Mouse (Mus musculus): ENCODE results near the gene Irf3.

Irf3 gene

GRCm38 (mm10) chr7:44974383-44975116 lies 22.9 kb upstream of the Irf3 start, which contains the start of gene Cpt1c:
TSS of gene Cpt1c (minus strand) at chr7:44974851.
- DNase-seq (ENCODE audit: low read depth): peak; percentile 86

GRCm38 (mm10) chr7:44975117-44975419 lies 22.4 kb upstream of the Irf3 start:
- DNase-seq (ENCODE audit: low read depth): no peak

DNA sequence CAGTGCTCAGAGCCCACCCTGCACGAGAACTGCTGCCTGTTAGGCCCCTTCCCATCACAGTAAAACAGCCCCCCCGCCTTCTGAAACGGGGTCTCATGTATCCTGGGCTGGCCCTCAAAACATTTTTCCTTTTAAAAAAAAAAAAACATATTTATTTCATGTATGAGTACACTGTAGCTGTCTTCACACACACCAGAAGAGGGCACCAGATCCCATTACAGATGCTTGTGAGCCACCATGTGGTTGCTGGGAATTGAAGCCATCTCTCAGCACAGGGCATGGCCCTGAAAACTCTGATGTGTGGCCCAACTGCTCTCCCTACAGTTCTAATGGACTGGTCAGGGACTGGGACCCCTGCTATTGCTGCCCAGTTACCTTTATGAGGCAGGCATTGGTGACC lies 19.1 kb upstream of the Irf3 start:
- no peak for DNase-seq (ENCODE audit: low read depth)

- DNase-seq (ENCODE audit: low read depth): no peak
These were observed 15.9 kb upstream of the Irf3 start for GRCm38 (mm10) chr7:44981539-44981938.

GRCm38 (mm10) chr7:44983085-44983484 lies 14.4 kb upstream of the Irf3 start:
- DNase-seq (ENCODE audit: low read depth): peak; percentile 92

GRCm38 (mm10) chr7:44983944-44984832 lies 13.3 kb upstream of the Irf3 start:
- no peak for DNase-seq (ENCODE audit: low read depth)

GRCm38 (mm10) chr7:44984833-44985164 lies 12.6 kb upstream of the Irf3 start:
- DNase-seq (ENCODE audit: low read depth): no peak

DNA sequence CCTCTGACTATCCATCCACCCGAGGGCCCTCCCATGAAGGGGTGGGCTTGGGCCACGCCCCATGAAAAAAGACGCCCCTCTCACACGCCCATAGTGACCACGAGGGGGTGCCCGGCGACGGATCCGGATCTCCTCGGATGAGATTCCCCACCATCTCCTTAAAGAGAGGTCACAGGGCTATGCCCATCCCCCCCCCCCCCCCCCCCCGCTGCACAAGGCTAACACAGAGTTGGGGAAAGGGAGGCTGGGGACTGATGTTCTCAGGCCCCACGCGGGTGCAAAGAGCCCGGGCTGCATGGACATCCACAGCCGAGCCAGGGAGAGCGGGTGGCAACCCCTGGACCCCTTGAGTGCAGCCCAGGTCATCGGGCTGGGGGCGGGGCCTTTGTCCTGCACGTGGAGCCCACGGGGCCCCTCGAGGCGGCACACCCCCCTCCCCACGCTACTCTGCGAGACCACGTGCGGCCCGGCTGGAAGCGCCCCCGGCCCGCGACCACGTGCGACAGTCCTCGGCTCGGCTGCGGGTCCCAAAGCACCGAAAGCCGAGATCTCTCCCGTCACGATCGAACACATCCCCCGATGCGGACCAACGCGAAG lies 11.8 kb upstream of the Irf3 start:
- DNase-seq (ENCODE audit: low read depth): peak; percentile 84

DNA sequence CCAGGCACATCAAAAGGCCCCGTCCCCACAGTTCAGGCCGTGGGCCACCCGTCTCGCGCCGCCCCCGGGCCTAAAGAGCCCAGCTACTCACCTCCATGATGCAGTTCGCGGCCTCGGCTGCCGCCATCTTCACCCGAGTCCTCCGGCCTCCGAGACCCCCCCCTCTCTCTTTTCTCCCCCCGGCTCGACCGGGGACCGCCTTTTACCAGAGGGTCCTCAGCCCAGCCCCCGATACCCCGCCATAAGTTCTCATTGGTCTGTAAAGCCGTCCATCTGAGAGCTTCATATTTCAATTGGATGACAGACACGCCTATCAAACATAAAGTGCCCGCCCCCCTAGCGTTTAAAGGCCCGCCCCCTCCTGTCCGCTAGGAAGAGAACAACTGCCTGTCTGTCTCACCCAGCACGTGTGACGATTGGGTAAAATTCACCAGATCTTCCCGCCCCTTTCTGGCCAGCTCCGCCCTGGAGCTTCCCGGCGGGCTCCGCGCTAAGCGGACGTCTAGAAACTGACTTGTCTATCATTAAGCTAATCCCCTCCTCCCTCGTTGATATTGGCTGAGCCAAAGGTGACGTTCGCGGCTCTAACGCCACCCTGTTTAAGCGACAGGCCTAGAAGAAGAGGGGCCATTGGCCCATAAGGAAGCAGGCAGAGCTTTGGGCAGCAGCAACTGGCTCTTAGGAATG lies 11.1 kb upstream of the Irf3 start, which contains the start of gene Prmt1:
Gene Prmt1, minus strand, starts transcription at position 377 of the 687 bp plus-strand sequence.
- DNase-seq (ENCODE audit: low read depth): peak; percentile 99

GRCm38 (mm10) chr7:44986879-44987718 lies 10.3 kb upstream of the Irf3 start:
- DNase-seq (ENCODE audit: low read depth): no peak

GRCm38 (mm10) chr7:44996672-44997071 lies 776 bp upstream of the Irf3 start:
- no peak for DNase-seq (ENCODE audit: low read depth)

DNA sequence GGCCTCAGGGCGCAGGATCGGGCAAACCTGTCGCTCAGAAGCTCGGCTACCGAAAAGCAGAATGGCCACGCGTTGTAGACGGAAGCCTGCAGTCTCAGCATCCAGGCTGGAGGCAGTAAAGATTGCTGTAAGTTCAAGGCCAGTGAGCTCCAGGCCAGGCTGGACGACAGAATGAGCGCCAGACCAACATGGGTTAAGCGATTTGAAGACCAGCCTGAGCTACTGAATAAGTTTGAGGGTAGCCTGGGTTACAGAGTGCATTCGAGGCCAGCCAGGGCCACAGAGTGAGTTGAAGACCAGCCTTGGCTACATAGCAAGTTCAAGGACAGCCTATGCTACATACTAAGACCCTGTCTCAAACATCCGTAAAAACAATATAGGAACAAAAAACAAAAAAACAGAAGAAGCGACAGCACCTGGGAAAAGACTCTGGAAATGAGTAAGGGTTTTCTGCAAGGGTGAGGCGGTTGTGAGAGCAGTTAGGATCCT lies 536 bp downstream of the Irf3 start:
- no peak for DNase-seq (ENCODE audit: low read depth)

GRCm38 (mm10) chr7:44998501-44998955 lies 1.1 kb downstream of the Irf3 start, which contains the start of gene Bcl2l12:
TSS of gene Bcl2l12 (minus strand) at chr7:44998712.
- DNase-seq (ENCODE audit: low read depth): peak; percentile 78

- DNase-seq (ENCODE audit: low read depth): no peak
These were observed 2.3 kb downstream of the Irf3 start for GRCm38 (mm10) chr7:44999753-45000152.

- DNase-seq (ENCODE audit: low read depth): peak; percentile 16
These were observed 3.2 kb downstream of the Irf3 start for GRCm38 (mm10) chr7:45000539-45001114.

GRCm38 (mm10) chr7:45002440-45002839 lies 5.0 kb downstream of the Irf3 start:
- no peak for DNase-seq (ENCODE audit: low read depth)

- DNase-seq (ENCODE audit: low read depth): no peak
These were observed 7.1 kb downstream of the Irf3 start for GRCm38 (mm10) chr7:45004546-45004945.

DNA sequence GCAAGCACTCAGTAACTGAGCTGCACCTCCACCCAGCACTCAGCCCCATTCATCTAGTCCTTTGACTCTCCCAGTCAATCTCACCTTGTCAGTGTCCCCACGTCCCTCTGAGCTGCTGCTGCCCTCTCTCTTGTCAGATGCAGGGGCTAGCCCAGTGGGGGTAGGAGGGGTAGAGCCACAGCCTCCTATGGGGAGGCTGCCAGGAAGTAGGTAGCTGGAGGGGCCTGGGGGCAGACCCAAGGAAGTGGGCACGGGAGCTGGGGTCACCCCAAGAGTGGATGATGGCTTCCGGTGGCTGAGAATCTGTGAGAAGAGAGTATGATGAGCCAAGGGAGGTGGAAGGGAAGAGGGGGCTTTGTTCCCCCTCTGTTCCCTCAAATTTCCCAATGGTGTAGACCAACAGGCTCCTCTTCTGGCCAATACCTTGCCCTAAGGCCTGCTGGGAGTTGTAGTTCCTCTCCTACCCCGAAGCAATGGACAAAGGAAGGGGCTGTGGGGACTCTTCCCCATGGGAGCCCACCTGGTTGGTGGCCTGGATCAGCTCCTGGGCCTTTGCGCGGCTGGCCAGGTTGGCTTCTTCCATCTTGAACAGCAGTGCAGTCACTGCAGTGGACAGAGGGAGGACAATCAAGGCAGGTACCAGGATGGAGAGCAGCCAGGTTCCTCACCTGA lies 8.0 kb downstream of the Irf3 start:
- DNase-seq (ENCODE audit: low read depth): no peak

DNA sequence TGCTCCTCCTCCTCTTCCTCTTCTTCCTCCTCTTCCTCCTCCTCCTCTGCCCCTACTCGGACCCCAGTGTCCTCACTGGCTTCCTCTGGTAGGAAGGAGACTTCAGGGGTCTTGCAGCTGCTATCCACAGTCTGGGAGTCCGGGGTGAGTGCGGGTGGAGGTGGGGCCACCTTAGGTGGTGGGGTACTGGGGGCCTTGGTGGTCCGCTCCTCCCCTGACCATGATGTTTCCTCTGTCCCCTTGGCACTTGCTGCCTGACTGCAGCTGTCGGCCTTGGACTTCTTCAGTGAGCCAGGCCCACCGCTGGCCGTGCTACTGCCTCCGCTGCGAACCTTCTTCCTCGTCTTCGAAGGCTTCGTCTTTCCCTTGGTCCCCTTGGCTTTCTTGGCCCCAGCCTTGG lies 9.1 kb downstream of the Irf3 start:
- no peak for DNase-seq (ENCODE audit: low read depth)

GRCm38 (mm10) chr7:45007141-45007540 lies 9.7 kb downstream of the Irf3 start:
- DNase-seq (ENCODE audit: low read depth): no peak
